Mouse (Mus musculus) liver, embryonic 14.5 days (tissue): Measurements from ENCODE around the gene Arnt2.

Experiments
- CTCF ChIP-seq: IDR thresholded peaks from 2 replicates; pipeline ENCODE4 v1.5.1; 2016; ENCODE audit warnings: antibody characterized with exemption, low read depth, control low read depth
- EP300 ChIP-seq: IDR thresholded peaks from 2 replicates; pipeline ENCODE4 v1.6.1; 2016; ENCODE audit warnings: antibody characterized with exemption, low read depth

DNA sequence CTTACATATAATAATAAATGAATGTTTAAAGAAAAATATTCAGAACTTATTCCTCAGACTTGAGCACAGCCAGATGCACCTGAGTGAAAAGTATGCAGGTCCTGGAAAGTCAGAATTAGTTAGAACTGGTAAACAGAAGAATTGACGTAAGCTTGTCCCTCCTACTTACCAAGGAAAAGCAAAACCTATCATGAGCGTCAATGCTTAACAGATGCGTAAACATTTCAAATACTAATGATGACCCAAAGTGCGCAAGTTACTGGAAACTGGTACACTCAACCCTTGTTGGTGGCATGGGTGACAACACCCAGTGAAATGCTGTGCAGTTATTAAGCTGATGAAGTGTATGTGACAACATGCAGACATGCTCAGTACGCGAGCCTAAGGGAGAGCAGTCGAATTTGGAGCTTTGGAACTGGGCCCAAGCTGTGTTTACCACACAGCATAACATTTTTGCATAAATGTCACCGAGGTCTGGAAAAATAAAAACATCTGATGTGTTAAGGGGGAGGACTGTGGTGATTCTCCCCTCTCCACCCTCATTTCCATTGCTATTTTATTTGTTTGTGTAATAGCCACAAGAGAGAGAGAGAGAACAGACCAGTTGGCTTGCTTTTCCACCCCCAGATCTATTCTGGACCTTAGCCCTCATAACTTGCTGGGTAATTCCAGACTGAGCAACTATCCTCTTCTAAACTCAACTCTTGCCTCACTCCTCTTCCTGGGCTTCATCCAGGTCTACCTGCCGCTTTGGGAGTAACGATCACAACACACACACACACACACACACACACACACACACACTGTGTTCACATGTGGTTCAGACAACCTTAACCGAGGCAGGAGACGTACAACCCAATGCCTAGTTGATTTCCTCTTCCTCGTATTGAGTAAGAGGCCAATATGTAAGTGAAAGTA lies 208.6 kb downstream of the Arnt2 start:
- no peak for TF ChIP-seq EP300
- TF ChIP-seq CTCF = no peak
